Mouse (Mus musculus) left cerebral cortex, postnatal 10 days (tissue): ENCODE measurements at regions not wholly inside any gene's neighbourhood (a gene's known extent, or its start where the extent isn't known, plus 50 kb on each side); places are given as distances from the start of the nearest gene placed in this dataset.

Experiments used
- DNase-seq, 2 experiments: peaks; one replicate each; pipeline ENCODE4 v3.0.0; 2021 to 2022; ENCODE audit warnings: low spot score in 2 of 2, mixed read lengths in 1 of 2; ENCODE audit errors: extremely low spot score in 1 of 2
- intact Hi-C: fragments of 180-260 bp; cut with DNase I; formaldehyde crosslinking; loops from one replicate; pipeline ENCODE4 v1.15.1; 2025

- intact Hi-C loops: no loop called here
- DNase-seq: no peak
Measured at GRCm38 (mm10) chr1:33096851-33097250, 549.8 kb upstream of the Gm5415 start.

DNA sequence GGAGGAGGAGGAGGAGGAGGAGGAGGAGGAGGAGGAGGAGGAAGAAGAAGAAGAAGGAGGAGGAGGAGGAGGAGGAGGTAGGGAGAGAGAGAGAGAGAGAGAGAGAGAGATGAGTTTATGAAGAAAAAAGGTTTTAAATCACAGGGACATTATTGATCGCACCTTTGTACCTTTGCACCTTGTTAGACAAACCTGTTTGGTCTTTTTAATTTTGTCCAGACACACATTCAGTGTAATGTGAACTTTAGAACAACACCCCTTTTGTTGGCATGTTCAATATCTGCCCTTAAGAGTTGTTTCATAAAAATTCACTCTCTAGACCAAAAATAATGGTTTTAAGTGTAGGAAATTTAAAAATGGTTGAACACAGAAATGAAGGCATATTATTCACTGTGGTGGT lies 527.5 kb upstream of the Gm5415 start:
- DNase-seq: no peak
- intact Hi-C loops: no loop called here

DNA sequence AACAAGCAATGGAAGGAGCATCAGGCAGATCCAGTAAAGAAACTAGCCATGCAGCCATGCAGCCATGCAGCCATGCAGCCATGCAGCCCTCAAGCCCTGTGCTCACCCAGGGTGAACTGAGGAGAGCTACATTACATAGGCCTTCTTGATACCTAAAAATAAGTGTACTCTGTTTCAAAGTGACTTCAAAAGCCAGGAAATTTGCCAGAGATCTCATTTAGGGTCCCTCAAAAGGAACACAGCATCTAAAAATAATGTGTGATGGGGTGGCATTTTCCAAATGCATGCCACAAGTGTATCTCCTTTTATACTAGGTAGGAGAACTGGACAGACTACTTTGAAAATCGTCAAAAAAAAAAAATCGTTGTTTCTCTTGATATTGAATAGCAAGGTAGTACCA lies 510.9 kb upstream of the Gm5415 start:
- intact Hi-C loops: no loop called here

DNA sequence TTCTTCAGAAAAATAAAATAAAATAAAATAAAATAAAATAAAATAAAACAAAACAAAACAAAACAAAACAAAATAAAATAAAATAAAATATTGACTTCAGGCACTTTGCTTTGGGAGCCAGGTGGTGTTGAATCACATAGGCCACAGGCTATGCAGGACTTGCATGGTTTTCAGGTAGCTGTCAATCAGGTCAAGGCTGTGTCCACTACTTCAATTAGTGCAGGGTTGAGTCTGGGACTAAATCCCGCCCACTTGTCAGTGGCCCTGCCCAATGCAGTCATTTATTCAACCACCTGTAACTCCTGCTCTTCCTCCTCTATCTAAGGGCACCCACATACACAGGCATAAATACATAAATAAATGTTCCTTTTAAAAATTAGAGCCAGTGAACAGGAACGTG lies 497.3 kb upstream of the Gm5415 start:
- intact Hi-C loops: no loop called here
- no peak for DNase-seq

More for the DNA sequence above, 510.9 kb upstream of the Gm5415 start:
- no peak for DNase-seq

GRCm38 (mm10) chr1:33042424-33042823 lies 495.3 kb upstream of the Gm5415 start:
- intact Hi-C loops: no loop called here
- DNase-seq: peak in 1 of 2 experiments; percentile 9

- intact Hi-C loops: no loop called here
- no peak for DNase-seq
Measured at GRCm38 (mm10) chr1:33040740-33041139, 493.6 kb upstream of the Gm5415 start.

DNA sequence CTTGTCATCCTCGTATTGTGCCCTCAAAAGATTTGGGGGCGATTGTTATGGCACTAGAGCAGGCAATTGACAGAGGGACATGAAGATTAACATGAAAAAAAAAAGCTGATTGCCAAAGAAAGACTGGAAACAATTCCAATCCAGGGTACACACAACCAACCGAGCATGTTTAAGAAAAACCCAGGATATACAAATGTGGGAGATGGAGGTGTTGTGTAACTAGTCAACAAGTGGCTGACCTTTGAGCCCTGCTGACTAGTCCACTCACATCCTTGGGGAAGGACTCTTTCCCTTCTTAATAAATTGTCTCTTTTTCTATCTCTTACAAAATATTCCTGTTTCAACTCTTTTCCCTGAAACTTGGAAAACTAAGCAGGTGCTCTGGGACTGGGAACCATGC lies 484.9 kb upstream of the Gm5415 start:
- intact Hi-C loops: no loop called here
- DNase-seq: no peak

GRCm38 (mm10) chr1:33026683-33027415 lies 479.8 kb upstream of the Gm5415 start:
- intact Hi-C loops: no loop called here
- DNase-seq: no peak

DNA sequence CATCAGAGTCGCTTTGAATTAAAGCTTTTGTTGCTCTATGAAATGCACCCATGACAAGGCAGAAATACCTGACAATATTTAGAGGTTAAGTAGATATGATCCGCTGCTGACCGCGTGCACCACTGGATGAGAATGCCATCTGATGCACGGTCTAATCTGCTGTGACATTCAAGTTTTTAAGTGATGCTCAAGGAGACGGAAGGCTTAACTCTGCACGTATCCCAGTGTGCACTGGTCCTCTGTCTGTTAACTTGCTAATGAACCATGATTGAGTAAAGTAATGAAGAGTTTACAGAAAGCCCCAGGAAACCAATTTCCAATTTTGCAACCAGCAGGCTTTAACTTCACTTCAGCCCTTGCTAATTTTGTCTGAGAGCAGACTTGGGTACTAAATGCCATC lies 478.3 kb upstream of the Gm5415 start:
- DNase-seq: no peak
- intact Hi-C loops: no loop called here

- DNase-seq: no peak
- intact Hi-C loops: no loop called here
Measured at GRCm38 (mm10) chr1:33022852-33023251, 475.8 kb upstream of the Gm5415 start.

DNA sequence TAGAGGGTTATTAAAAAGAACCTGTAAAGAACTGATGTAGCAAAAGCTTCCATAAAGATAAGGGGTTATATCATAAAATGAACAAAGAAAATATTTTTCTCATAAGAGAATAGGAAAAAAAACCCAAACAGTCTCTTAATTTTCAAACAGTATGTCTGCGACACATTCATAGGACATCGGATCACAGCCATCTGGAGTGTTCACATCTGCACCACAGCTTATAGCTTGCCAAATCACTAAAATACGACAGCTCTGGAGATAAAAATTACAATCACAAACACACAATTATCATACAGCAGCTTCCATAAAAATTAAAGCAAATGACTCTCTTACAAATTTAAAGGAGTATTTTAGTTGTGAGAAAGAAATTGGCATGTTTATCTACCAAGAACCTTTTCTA lies 456.9 kb upstream of the Gm5415 start:
- DNase-seq: no peak
- intact Hi-C loops: no loop called here

GRCm38 (mm10) chr1:32964957-32965356 lies 417.9 kb upstream of the Gm5415 start:
- intact Hi-C loops: no loop called here
- no peak for DNase-seq

DNA sequence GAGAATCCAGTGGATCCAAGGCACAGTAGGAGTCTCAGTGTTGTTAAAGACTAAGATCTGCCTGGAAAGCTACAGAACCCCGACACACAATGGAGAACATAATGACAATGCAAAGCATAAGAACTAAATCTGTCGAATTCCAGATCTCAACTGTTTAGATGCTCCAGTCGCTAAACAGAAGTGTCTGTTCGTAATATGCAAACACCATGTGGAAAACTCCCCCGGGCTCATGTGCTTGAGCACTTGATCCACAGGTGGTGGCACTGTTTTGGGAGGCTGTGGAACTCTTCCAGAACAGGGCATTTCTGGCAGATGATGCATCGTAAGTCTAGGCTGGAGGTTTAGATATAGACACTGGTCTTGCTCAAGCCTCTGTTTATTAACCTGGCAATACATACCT lies 412.2 kb upstream of the Gm5415 start:
- DNase-seq: peak in 1 of 2 experiments; percentile 16
- intact Hi-C loops: no loop called here

DNA sequence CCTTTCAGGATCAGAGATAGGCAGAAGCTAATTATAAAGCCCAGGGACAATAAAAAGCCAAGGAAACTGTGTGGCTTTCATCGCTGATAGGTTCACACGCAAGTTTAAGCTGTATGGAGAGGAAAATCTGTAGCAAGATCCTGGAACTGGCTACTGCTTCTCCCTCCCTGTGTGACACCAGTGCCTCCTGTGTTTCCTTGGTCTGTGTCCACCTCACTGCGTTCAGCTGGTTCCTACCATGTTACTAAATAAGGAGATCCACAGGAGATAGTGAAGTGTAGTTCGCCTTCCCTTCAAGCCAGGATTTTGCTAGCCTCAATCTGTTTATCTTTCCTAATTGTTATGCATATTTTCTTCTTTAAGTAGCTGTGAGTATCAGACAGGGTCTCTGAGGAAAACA lies 399.2 kb upstream of the Gm5415 start:
- intact Hi-C loops: no loop called here
- no peak for DNase-seq

DNA sequence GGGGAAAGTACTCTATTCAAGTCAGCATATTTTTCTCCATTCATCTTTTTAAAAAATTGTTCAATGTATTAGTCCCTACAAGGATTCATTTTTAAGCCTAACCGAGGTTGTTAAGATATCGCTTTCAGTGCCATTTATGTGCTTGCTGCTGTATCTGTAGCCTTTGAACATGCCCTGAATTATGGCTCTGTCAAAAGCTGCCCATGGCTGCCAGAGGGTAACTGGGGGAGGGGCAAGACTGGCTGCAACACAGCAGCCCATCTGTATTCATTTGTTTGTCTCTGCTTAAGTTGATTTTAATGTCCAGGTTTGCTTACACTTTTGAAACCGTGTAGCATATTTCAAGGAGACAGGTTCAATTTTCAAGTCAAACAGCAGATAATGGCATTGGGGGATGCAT lies 383.3 kb upstream of the Gm5415 start:
- intact Hi-C loops: no loop called here
- no peak for DNase-seq

DNA sequence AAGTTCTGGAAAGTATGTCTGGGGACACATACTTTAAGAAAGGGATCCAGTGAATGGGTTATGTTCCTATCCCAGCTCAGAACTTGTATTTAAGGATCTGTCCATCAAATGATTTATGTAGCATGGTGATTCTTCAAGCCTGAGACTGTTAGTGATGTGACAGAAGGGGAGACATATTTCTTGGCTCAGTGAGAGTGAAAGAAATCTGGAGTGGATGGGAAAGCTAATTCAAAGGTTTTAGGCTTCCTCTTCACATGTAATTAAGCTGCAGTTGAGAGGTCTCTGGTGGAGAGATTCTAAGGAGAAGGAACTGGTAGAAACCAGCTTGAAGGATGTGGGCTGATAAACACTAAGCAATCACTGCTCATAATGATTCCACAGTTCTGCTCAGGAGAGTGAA lies 355.3 kb upstream of the Gm5415 start:
- intact Hi-C loops: no loop called here
- no peak for DNase-seq

DNA sequence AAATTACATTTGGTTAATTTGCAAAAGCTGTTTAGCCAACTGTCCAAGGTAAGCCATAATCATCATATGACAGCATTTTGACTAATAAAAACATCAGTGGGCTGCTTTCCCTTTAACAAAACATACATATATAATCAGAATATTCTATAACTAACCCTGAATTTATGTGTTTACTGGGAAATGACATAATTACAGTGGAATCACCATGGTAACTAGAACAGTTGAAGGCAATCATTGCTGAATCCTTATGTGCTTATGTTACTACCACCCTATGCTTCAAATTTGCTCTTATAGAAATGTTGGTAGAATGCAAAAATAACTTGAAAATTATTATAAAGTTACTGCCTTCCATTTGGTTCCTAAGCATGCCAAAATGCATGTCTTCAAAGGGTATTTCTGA lies 340.6 kb upstream of the Gm5415 start:
- intact Hi-C loops: no loop called here
- no peak for DNase-seq

DNA sequence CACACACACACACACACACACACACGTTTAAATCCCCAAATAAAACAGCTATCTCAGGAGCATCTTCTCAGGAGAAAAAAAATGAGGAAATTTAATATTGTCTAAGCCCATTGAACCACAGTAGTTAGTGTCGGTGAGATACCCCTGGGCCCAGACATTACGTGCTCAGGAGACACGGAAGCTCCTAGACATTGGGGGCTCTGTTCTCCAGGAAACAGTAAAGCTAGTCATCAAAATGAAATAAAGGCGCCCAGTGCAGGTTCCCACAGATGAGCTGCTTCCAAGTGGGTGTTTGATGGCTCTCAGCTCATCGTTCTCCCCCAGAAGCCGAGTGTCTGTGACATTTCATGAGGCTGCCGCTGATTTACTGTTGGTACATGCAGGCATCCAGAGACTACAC lies 325.8 kb upstream of the Gm5415 start:
- intact Hi-C loops: no loop called here
- DNase-seq: no peak

- DNase-seq: no peak
- intact Hi-C loops: no loop called here
Measured at GRCm38 (mm10) chr1:32866111-32866510, 319.0 kb upstream of the Gm5415 start.

DNA sequence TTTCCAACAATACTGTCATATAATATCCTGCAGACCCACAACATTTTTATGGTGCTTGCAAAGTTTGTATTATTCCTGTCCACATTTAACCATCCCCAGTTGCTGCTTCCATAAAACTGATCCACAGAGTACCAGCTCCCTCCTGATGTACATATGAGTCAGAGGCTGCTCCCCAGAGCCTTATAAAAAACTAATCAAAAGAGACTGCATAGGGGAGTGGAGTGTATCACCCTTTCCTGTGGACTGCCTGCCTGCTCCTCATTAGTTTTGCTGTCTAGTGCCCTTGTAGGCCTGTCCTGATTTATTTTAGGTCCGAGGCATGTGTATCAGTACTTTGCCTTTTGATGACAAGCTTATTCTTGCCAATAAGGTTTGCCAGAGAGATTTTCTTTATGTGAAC lies 310.9 kb upstream of the Gm5415 start:
- no peak for DNase-seq
- intact Hi-C loops: no loop called here
